Mouse (Mus musculus) embryo, embryonic 10 days (tissue): ENCODE data around the gene Pla2g6.

Experiments used
- DNase-seq: peaks from one replicate; pipeline ENCODE4 v3.0.0-alpha.2; 2015; ENCODE audit warnings: low spot score

The Pla2g6 gene

GRCm38 (mm10) chr15:79350866-79351265 is 22.7 kb upstream of the Pla2g6 start:
- no peak for DNase-seq

- DNase-seq = no peak
Observed at GRCm38 (mm10) chr15:79348651-79349050, 20.5 kb upstream of the Pla2g6 start.

GRCm38 (mm10) chr15:79347845-79348506 is 19.8 kb upstream of the Pla2g6 start:
- peak; percentile 74 for DNase-seq

- DNase-seq = peak; percentile 96
Observed at GRCm38 (mm10) chr15:79347165-79347844, 19.1 kb upstream of the Pla2g6 start.

GRCm38 (mm10) chr15:79346051-79346793 is 18.0 kb upstream of the Pla2g6 start, which contains the start of gene Maff:
Maff (plus strand) TSS chr15:79346621.
- DNase-seq = no peak

- DNase-seq = no peak
Observed at GRCm38 (mm10) chr15:79344627-79345026, 16.4 kb upstream of the Pla2g6 start.

- no peak for DNase-seq
Observed at GRCm38 (mm10) chr15:79342641-79343337, 14.6 kb upstream of the Pla2g6 start.

GRCm38 (mm10) chr15:79338978-79339377 is 10.8 kb upstream of the Pla2g6 start:
- DNase-seq = no peak

- DNase-seq = no peak
Observed at GRCm38 (mm10) chr15:79335061-79335655, 7.0 kb upstream of the Pla2g6 start.

- DNase-seq = no peak
Observed at GRCm38 (mm10) chr15:79333409-79333808, 5.2 kb upstream of the Pla2g6 start.

- DNase-seq = peak; percentile 34
Observed at GRCm38 (mm10) chr15:79330521-79330920, 2.3 kb upstream of the Pla2g6 start.

GRCm38 (mm10) chr15:79329979-79330363 is 1.8 kb upstream of the Pla2g6 start:
- DNase-seq = no peak

- no peak for DNase-seq
Observed at GRCm38 (mm10) chr15:79329346-79329978, 1.3 kb upstream of the Pla2g6 start.

- DNase-seq = no peak
Observed at GRCm38 (mm10) chr15:79328939-79329275, 717 bp upstream of the Pla2g6 start.

- DNase-seq = peak; percentile 73
Observed at GRCm38 (mm10) chr15:79326971-79327961, 924 bp downstream of the Pla2g6 start.

GRCm38 (mm10) chr15:79326264-79326663 is 1.9 kb downstream of the Pla2g6 start:
- DNase-seq = no peak

GRCm38 (mm10) chr15:79325742-79326141 is 2.4 kb downstream of the Pla2g6 start:
- DNase-seq = no peak

GRCm38 (mm10) chr15:79324373-79324772 is 3.8 kb downstream of the Pla2g6 start:
- no peak for DNase-seq

- DNase-seq = no peak
Observed at GRCm38 (mm10) chr15:79323791-79324155, 4.4 kb downstream of the Pla2g6 start.
